Mouse (Mus musculus) heart, embryonic 14.5 days (tissue): Measurements from ENCODE around the gene Bbs9. TPM values are rescaled to one million over a fixed set of nuclear protein-coding genes. Genes with fewer than 3 reads are reported as not detected.

Experiments used
- ATAC-seq: fragments of 200-750 bp; cut with Nextera tagmentation; 2 replicates; pipeline ENCODE4 v1.8.0; 2017; ENCODE audit warnings: low read depth, moderate TSS enrichment; ENCODE audit not compliant: insufficient number of reproducible peaks, insufficient read depth, low FRiP score
- H3K27ac ChIP-seq, 2 experiments: fragments of 200-500 bp in 1 of 2; fragments of 300-500 bp in 1 of 2; sonication (generic) in 1 of 2; replicated peaks in 1 of 2; 2 replicates each; pipeline ENCODE4 v1.5.1; 2012 to 2014; ENCODE audit warnings: low read depth in 2 of 2, low read length in 2 of 2, control low read depth in 1 of 2, mild to moderate bottlenecking in 1 of 2, mixed read lengths in 1 of 2; ENCODE audit not compliant: control insufficient read depth in 1 of 2, insufficient read depth in 1 of 2
- H3K27me3 ChIP-seq: fragments of 300-500 bp; sonication (generic); 2 replicates; pipeline ENCODE4 v1.6.1; 2014; ENCODE audit warnings: mild to moderate bottlenecking, low read length, control low read depth; ENCODE audit not compliant: control insufficient read depth, insufficient read depth
- H3K36me3 ChIP-seq: fragments of 300-500 bp; sonication (generic); 2 replicates; pipeline ENCODE4 v1.6.1; 2014; ENCODE audit warnings: mild to moderate bottlenecking, control low read depth, low read length, mixed read lengths; ENCODE audit not compliant: control insufficient read depth, insufficient read depth
- H3K4me1 ChIP-seq, 2 experiments: fragments of 200-500 bp in 1 of 2; fragments of 300-500 bp in 1 of 2; sonication (generic) in 1 of 2; 2 replicates each; pipeline ENCODE4 v1.6.1; 2012 to 2014; ENCODE audit warnings: low read length in 2 of 2, control low read depth in 1 of 2, mixed read lengths in 1 of 2; ENCODE audit not compliant: control insufficient read depth in 2 of 2, insufficient read depth in 2 of 2
- H3K4me2 ChIP-seq: fragments of 300-500 bp; sonication (generic); 2 replicates; pipeline ENCODE4 v1.6.1; 2014; ENCODE audit warnings: mild to moderate bottlenecking, low read length
- H3K4me3 ChIP-seq, 2 experiments: fragments of 200-500 bp in 1 of 2; fragments of 300-500 bp in 1 of 2; sonication (generic) in 1 of 2; 2 replicates each; pipeline ENCODE4 v1.5.1; 2012 to 2014; ENCODE audit warnings: low read length in 2 of 2, mild to moderate bottlenecking in 2 of 2, control low read depth in 1 of 2, low read depth in 1 of 2, moderate library complexity in 1 of 2; ENCODE audit not compliant: control insufficient read depth in 1 of 2, insufficient read depth in 1 of 2
- H3K9ac ChIP-seq: fragments of 300-500 bp; sonication (generic); 2 replicates; pipeline ENCODE4 v1.6.1; 2014; ENCODE audit warnings: mild to moderate bottlenecking, low read length
- H3K9me3 ChIP-seq: fragments of 300-500 bp; sonication (generic); 2 replicates; pipeline ENCODE4 v1.6.1; 2016; ENCODE audit warnings: low read length, control low read depth; ENCODE audit not compliant: control insufficient read depth
- WGBS: fragments of 180-500 bp; shearing (Covaris S2); extraction: QIAGEN DNeasy Blood & Tissue Kit; methylation state at CpG from one replicate; pipeline ENCODE4 v1.1.7; 2014; 5-methylcytosine and 5-hydroxymethylcytosine counted together
- polyA plus RNA-seq: library from polyadenylated mRNA; unstranded; fragments of >200 nt; fragmentation: Nextera tagmentation; extraction: Ambion mirVana; gene quantifications from 2 replicates; pipeline ENCODE4 v1.2.1, GENCODE M21; 2014

Gene Bbs9
- polyA plus RNA-seq, 1 experiment from 2014 or later, result 11.6 TPM

- 39% methylated on average over 13 of the region's 13 CpGs for WGBS
- Histone ChIP-seq H3K4me3 (no peak overlapping the region), H3K36me3 (no peaks in the 10 kb centered on the region), H3K9me3 (no peaks in the 10 kb centered on the region), H3K27me3 (no peaks in the 10 kb centered on the region), H3K27ac (no peak overlapping the region), H3K4me2 (no peak overlapping the region), H3K9ac (no peak overlapping the region), H3K4me1 (peaks cover 6 to 12% of the 10 kb centered on the region in 2 experiments)
- ATAC-seq, result no peak
Measured at GRCm38 (mm10) chr9:22640683-22641431, 165.3 kb downstream of the Bbs9 start.

GRCm38 (mm10) chr9:22645844-22646390 is 170.4 kb downstream of the Bbs9 start:
- Histone ChIP-seq H3K4me2 (no peak overlapping the region), H3K4me1 (peaks cover under 1 to 5% of the 10 kb centered on the region in 2 experiments; a peak in 3 of 4 replicates), H3K27me3 (no peaks in the 10 kb centered on the region), H3K9me3 (no peaks in the 10 kb centered on the region), H3K9ac (no peak overlapping the region), H3K36me3 (no peaks in the 10 kb centered on the region), H3K27ac (no peak overlapping the region), H3K4me3 (no peak overlapping the region)
- no peak for ATAC-seq
- WGBS, result 80% methylated on average over 6 of the region's 6 CpGs

GRCm38 (mm10) chr9:22646461-22646860 is 170.9 kb downstream of the Bbs9 start:
- no peak overlapping the region for H3K4me2 ChIP-seq
- no peaks in the 10 kb centered on the region for H3K27me3 ChIP-seq
- H3K9me3 ChIP-seq, result no peaks in the 10 kb centered on the region
- ATAC-seq, result no peak
- H3K27ac ChIP-seq, result no peak overlapping the region
- H3K4me3 ChIP-seq, result no peak overlapping the region
- WGBS, result 76% methylated on average over 3 of the region's 3 CpGs
- H3K36me3 ChIP-seq, result no peaks in the 10 kb centered on the region
- H3K9ac ChIP-seq, result no peak overlapping the region
- H3K4me1 ChIP-seq, result no peaks in the 10 kb centered on the region

- Histone ChIP-seq H3K9ac (no peak overlapping the region), H3K36me3 (no peaks in the 10 kb centered on the region), H3K9me3 (no peaks in the 10 kb centered on the region), H3K4me3 (no peak overlapping the region), H3K27me3 (no peaks in the 10 kb centered on the region), H3K4me1 (no peaks in the 10 kb centered on the region), H3K27ac (no peak overlapping the region), H3K4me2 (no peak overlapping the region)
- ATAC-seq, result no peak
- WGBS, result 98% methylated on average over 3 of the region's 3 CpGs
Measured at GRCm38 (mm10) chr9:22648163-22648562, 172.6 kb downstream of the Bbs9 start.

GRCm38 (mm10) chr9:22649606-22650005 is 174.1 kb downstream of the Bbs9 start:
- Histone ChIP-seq H3K9ac (no peak overlapping the region), H3K9me3 (no peaks in the 10 kb centered on the region), H3K4me3 (no peak overlapping the region), H3K27me3 (no peaks in the 10 kb centered on the region), H3K27ac (no peak overlapping the region), H3K36me3 (no peaks in the 10 kb centered on the region), H3K4me1 (no peaks in the 10 kb centered on the region), H3K4me2 (no peak overlapping the region)
- no peak for ATAC-seq
- WGBS, result 78% methylated on average over 10 of the region's 10 CpGs

GRCm38 (mm10) chr9:22650781-22651180 is 175.3 kb downstream of the Bbs9 start:
- H3K27ac ChIP-seq, result no peak overlapping the region
- WGBS, result 93% methylated on average over 1 of the region's 1 CpGs
- ATAC-seq, result no peak

GRCm38 (mm10) chr9:22651619-22652018 is 176.1 kb downstream of the Bbs9 start:
- 86% methylated on average over 3 of the region's 3 CpGs for WGBS
- H3K4me2 ChIP-seq, result no peak overlapping the region
- H3K36me3 ChIP-seq, result no peaks in the 10 kb centered on the region

More at GRCm38 (mm10) chr9:22650781-22651180, 175.3 kb downstream of the Bbs9 start:
- Histone ChIP-seq H3K27me3 (no peaks in the 10 kb centered on the region), H3K4me1 (no peaks in the 10 kb centered on the region), H3K9me3 (no peaks in the 10 kb centered on the region), H3K4me3 (no peak overlapping the region), H3K4me2 (no peak overlapping the region), H3K9ac (no peak overlapping the region), H3K36me3 (no peaks in the 10 kb centered on the region)

More at GRCm38 (mm10) chr9:22651619-22652018, 176.1 kb downstream of the Bbs9 start:
- Histone ChIP-seq H3K4me3 (no peak overlapping the region), H3K9ac (no peak overlapping the region), H3K9me3 (no peaks in the 10 kb centered on the region), H3K27me3 (no peaks in the 10 kb centered on the region), H3K4me1 (no peaks in the 10 kb centered on the region), H3K27ac (no peak overlapping the region)
- no peak for ATAC-seq
